Mouse (Mus musculus): ENCODE data around the gene Vim.

Gene Vim

GRCm38 (mm10) chr2:13573408-13574065 lies at the start of gene Vim:
Vim (plus strand) TSS chr2:13573927.
- DNase-seq: peak; percentile 91 to 93

- no peak for DNase-seq
Measured at GRCm38 (mm10) chr2:13526205-13526604, 47.5 kb upstream of the Vim start.

DNA sequence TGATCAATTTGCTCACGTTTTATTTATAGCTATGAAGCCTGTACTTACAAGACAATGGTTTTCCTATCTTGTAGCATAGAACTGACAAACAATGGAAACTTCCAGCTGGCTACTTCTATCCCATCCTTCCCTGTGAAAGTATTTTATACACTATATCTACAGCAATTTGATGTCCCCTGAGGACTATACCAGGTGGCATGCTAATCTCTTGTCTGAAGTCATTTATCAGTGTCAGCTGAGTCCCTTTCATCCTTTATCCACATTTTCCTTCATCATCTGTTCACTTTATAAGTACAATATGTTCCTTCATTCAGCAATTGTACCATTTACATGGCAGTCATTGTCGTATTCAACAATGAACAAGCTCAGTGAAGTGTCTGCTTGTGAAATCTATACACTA lies 46.6 kb upstream of the Vim start:
- DNase-seq: no peak

- peak; percentile 25 to 36 for DNase-seq
Measured at GRCm38 (mm10) chr2:13527531-13527930, 46.2 kb upstream of the Vim start.

DNA sequence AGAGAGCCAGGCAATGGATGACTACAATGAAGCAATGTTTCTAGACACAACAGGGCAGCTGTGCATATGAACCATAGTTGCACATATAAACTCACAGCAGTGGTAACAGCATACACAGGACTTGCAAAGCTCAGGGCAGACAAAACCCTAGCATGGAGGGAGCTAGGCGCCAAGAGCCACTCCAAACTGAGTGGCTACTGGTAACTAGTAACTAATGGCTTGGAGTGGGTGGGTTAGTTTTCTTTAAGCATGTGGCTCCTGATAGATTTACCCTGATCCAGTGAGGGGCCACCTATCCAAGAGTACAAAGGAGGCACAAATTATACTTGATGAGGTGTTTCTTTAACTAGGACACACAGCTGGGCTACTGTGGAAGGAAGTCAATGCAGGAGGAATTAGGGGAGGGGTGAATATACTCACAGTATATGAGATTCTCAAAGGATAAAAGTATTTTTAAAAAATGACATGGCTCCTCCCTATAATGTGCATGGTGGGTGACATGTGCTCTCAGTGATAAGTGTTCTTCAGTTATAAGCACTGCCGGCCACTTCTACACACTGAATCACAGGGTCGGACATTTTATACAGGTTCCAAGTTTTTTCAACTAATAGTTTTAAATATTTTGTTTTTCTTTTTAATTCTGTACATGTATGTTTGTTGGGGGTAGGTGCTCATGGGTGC lies 44.3 kb upstream of the Vim start:
- DNase-seq: no peak

- DNase-seq: no peak
Measured at GRCm38 (mm10) chr2:13530639-13531038, 43.1 kb upstream of the Vim start.

DNA sequence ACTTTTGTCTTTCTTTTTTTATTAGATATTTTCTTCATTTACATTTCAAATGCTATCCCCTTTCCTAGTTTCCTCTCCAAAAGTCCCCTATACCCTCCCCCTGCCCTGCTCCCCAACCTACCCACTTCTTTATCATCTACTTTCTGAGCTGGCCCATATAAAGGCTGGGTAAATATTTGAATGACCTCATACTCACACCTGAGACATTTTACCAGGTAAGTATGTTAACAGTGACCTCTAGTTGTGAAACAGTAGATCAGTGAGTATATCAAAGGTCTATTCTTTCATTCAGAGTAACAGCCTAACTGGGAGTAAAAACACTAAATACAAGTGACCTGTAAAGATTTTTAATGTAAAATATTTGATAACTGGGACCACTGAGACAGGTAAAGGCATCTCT lies 37.0 kb upstream of the Vim start:
- no peak for DNase-seq

DNA sequence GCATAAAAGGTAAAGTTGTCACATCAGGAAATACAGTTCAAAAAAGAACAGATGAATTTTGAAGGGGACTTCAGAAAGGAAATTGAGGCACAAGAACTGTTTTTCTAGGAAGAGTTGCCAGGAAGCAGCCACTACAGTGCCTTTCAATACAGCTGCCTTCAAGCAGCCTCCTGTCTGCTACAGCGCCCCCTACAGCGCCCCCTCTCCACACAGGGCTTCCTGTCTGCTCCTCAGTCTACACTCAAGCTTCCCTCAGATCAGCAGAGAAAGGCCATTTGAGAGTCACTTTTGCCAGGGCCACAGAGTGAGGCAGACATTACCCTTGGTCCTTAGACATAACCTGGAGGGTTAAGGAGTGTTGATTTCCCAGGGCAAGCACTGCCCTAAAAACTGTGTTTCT lies 36.0 kb upstream of the Vim start:
- peak in 1 of 2 experiments; percentile 25 for DNase-seq

DNA sequence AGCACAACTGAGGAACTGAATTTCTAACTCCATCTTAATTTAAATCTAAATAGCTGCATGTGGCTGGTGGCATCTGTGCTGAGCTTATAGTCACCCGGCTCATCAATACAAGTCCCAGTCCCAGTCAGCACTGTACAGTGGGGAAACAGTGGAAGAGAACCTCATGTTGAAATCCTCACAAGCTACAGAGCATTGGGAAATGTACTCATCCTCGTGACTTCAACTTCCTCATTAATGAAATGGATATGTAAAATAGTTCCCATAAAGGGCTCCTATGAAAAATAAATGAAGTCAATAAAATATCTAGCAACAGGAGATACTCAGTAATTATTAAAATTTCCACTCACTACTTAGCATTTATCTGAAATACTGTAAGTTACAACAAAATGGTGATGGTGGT lies 35.5 kb upstream of the Vim start:
- no peak for DNase-seq

DNA sequence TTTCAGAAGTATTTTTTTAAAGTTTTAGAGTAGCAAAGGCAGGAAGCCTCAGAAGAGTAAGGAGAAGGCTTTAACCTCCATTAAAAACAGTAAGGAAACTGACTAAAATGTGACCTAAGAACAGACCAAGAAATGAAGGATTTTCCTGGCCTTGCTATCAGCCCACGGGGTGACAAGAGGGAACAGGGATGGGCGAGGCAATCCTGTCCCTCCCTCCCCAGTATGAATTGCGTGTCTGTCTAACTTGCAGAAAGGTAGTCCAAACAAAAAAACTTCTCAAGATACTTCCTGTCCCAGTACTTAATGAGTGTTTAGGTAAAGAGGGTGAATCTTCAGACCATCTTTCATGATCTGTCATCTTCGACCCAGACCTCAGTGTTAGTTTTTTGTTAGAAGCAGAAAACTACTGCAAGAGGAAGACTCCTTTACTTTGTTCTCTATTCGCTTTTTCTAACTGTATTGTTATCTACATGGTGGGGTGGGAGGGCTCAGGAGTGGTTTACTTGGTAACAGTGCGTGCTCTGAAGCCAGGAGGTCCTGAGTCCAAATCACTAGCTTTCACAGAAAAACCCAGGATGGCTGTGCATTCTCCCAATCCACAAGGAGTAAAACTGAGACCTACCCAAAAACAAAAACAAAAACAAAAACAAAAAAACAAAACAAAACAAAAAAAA lies 34.9 kb upstream of the Vim start:
- DNase-seq: no peak

DNA sequence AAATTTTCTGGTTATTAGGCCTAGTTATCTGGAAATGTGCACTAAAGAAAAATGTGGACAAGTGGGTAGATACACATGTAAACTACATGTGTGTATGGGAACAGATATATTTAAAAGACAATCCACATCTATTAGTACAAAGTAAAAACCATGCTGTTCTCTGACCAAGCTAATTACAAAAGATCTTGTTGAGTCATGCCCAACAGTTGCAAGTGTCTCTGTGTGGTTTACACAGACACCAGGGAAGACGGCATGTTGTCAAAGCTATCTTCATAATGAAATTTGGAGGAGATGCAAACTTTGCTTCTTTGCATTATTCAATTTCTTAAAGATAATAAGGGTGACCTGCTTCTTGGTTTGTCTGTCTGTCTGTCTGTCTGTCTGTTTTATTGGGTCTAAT lies 33.9 kb upstream of the Vim start:
- DNase-seq: no peak

DNA sequence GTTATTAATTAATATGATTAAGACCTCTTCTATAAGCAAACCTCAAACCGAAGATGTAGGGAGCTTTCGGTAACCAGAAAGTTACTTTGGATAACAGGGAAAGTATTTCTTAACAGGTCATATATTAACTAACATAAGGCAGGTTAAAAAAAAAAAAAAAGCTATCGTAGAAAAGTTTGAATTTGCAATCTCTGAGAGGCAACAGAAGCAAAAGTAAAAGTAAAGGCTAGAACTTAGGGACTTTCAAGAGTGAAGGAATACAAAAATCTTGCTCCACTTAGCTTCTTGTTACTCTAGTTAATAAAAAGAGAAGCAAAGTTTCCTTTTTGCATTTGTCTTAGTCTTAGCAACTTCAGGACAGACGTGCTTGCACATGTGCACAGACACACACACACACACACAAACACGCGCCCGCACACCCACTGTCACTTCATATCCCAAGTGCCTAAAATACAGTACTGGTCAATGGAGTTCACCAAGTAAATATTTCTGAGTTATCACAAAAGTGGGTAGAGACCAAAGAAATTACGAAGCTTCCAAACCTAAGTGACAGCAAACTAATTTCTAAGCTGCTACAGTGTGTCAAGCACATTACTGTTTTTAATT lies 30.1 kb upstream of the Vim start:
- peak in 1 of 2 experiments; percentile 4 for DNase-seq

- peak; percentile 82 to 88 for DNase-seq
Measured at GRCm38 (mm10) chr2:13544193-13544824, 29.4 kb upstream of the Vim start, which contains the start of gene Trdmt1. Trdmt1 (minus strand) TSS chr2:13544668.

- DNase-seq: no peak
Measured at GRCm38 (mm10) chr2:13548749-13549148, 25.0 kb upstream of the Vim start.

DNA sequence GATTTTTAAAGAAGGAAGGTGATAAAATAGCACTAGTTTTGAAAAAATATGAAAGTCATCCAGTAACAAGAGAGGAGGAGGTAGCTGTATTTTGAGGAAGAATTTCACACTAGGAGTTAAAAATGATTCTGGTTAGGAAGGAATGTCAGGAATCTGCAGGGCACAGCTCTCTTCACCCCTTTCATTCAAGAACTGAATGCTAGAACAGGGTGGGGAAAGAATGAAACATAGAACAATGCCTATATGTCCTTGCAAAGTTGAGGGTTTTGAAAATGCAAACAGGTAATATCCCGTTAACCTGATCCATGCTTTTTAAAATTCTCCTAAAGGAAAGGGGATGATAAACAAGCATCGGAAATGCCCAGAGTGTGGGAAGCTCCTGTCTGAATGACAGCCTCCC lies 19.8 kb upstream of the Vim start:
- DNase-seq: no peak

GRCm38 (mm10) chr2:13556239-13556638 lies 17.5 kb upstream of the Vim start:
- no peak for DNase-seq

DNA sequence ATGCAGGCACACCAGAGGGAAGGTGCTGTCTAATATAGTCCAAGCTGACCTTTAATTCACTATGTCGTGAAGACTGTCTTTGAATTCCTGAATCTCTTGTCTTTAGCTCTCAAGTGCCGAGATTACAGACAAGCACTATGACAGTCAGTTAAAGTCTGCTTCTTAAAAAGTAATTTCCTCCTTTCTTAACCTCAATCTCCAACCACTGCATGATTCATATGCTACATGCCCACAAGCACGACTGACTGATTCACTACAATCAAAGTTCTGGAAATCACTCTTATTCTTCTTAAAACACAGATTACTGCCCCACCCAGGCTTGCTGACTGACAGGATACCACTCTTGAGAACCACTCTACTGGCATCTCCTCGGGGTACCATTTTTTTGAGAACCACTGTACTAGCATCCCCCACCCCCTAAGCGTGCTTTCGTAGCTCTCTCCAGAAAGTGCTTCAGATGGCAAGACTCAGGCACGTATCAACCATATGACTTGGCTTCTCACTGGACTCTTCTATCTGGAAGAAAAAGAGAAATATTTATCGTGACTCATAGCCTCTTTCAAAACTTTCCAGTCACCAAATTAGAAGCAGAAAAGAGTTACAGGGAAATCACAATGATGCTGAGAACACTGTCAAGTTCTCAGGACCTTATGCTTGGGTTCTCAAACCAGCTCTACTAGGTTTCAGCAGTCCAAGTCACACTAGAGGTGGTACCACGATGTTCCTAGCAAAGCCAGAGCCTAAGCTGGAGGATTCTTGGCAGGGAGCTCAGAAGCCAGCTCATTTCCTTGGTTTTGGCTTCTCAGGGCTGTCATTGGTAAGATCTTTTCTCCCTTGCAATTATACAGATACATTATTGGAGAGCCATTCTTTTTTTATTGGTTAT lies 16.3 kb upstream of the Vim start:
- no peak for DNase-seq

- no peak for DNase-seq
Measured at GRCm38 (mm10) chr2:13558607-13559262, 15.0 kb upstream of the Vim start.

DNA sequence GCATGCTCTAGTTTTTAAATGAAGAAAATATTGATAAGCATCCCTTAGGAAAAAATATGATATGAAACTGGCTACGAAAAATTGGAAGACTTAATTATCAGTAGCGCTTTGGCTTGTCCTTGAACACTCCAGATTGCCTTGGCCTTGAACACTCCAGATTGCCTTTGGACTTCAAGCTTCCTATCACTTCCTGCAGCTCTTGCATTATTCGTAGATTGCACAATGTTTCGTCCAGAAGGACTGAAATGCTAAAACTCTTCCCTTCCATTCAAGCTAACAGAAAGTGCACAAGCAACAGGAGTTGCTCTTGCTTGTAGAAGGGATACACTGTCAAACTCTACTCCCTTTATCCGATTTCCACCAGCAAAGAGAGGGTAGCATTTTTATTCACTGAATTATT lies 14.4 kb upstream of the Vim start:
- DNase-seq: no peak

DNA sequence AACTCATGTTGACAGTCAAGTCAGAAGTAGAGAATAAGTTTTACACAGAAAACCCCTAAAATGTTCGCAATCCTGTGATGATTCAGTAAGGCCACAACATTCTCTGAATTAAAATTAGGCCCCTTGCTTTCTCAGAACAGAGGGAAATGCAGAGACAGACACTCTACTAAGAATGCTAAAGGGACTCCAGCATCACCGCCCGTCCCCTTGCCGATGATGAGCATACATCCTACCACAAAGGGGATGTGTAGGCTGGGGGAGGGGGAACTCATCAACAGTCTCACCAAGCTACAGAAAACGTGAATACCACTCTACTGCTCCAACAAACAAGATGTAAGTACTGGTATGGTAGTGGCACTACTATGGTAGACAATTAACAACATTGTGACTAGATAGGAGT lies 14.0 kb upstream of the Vim start:
- DNase-seq: no peak

DNA sequence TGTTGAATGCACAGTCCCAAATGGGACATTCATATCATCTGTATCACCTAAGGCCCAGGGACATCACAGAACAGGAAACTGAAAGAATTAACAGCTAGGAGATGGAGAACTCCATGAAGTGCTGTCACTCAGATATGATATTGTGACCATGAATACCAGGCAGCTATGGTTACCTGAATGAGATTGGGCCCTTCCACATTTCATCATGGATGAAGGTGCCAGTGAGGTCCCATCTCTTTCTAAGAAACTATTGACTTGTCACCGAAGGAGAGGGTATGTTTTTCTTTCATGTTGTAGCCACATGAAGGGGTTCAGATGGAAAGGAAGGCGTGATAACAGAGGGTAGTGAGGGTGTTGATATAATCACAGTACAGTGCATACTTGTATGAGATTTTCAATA lies 13.3 kb upstream of the Vim start:
- no peak for DNase-seq

DNA sequence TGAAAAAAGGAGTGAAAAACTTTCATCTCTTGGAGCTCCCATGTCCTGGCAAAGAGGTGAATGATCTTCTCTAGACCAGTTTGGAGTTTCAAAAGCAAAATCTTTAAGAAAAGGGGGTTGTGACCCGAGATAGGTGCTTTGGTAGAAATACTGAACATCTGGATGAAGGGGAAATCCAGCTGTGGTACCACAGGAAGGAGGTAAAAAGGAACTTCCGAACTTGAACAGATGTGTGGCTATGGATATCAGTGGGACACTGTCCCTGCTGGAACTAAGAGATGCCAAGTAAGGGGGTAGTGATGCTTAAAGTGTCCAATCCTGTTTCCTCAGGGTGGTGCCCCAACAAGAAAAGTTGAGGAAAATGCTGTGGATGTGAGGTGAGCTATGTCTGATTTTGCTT lies 3.6 kb upstream of the Vim start:
- DNase-seq: no peak
